Mouse (Mus musculus): ENCODE measurements around the gene Gm20683.

Gm20683 gene

GRCm38 (mm10) chr17:25839455-25840235 lies 1.9 kb downstream of the Gm20683 start:
- no peak for DNase-seq

- DNase-seq, result no peak
Measured at GRCm38 (mm10) chr17:25838904-25839303, 2.7 kb downstream of the Gm20683 start.

GRCm38 (mm10) chr17:25837533-25837932 lies 4.0 kb downstream of the Gm20683 start:
- DNase-seq, result no peak

- peak; percentile 84 to 89 for DNase-seq
Measured at GRCm38 (mm10) chr17:25837076-25837410, 4.5 kb downstream of the Gm20683 start, which contains the start of gene Rhbdl1. TSS of gene Rhbdl1 (minus strand) at chr17:25837295.

GRCm38 (mm10) chr17:25836397-25837075 lies 5.0 kb downstream of the Gm20683 start:
- peak; percentile 43 to 44 for DNase-seq

- no peak for DNase-seq
Measured at GRCm38 (mm10) chr17:25835816-25836215, 5.7 kb downstream of the Gm20683 start.

- DNase-seq, result no peak
Measured at GRCm38 (mm10) chr17:25835301-25835700, 6.3 kb downstream of the Gm20683 start.

- no peak for DNase-seq
Measured at GRCm38 (mm10) chr17:25834595-25835222, 6.9 kb downstream of the Gm20683 start.

GRCm38 (mm10) chr17:25833961-25834594 lies 7.5 kb downstream of the Gm20683 start:
- no peak for DNase-seq

- DNase-seq, result peak; percentile 84
Measured at GRCm38 (mm10) chr17:25833291-25833663, 8.3 kb downstream of the Gm20683 start, which contains the start of gene Stub1. TSS of gene Stub1 (minus strand) at chr17:25833404.

GRCm38 (mm10) chr17:25832436-25833290 lies 8.9 kb downstream of the Gm20683 start:
- DNase-seq, result peak; percentile 98 to 99

- DNase-seq, result peak; percentile 41 to 48
Measured at GRCm38 (mm10) chr17:25831451-25832281, 9.9 kb downstream of the Gm20683 start.

GRCm38 (mm10) chr17:25830806-25831431 lies 10.6 kb downstream of the Gm20683 start:
- DNase-seq, result no peak

- DNase-seq, result no peak
Measured at GRCm38 (mm10) chr17:25830200-25830753, 11.3 kb downstream of the Gm20683 start.

- no peak for DNase-seq
Measured at GRCm38 (mm10) chr17:25829558-25830017, 12.0 kb downstream of the Gm20683 start.

- peak; percentile 84 to 86 for DNase-seq
Measured at GRCm38 (mm10) chr17:25828712-25829557, 12.6 kb downstream of the Gm20683 start, which contains the start of gene Jmjd8. TSS of gene Jmjd8 (plus strand) at chr17:25828867.

- DNase-seq, result no peak
Measured at GRCm38 (mm10) chr17:25828223-25828594, 13.4 kb downstream of the Gm20683 start.

GRCm38 (mm10) chr17:25827546-25828222 lies 13.9 kb downstream of the Gm20683 start:
- no peak for DNase-seq

GRCm38 (mm10) chr17:25827011-25827410 lies 14.6 kb downstream of the Gm20683 start:
- no peak for DNase-seq

All from cerebellum, postnatal 36 days (tissue).